Mouse (Mus musculus) thymus, adult 2 months (tissue): ENCODE data around the gene Ltbr. TPM values are rescaled to one million over a fixed set of nuclear protein-coding genes. Genes with fewer than 3 reads are reported as not detected.

Experiments
- DNase-seq: peaks from one replicate; pipeline ENCODE4 v3.0.0; 2021
- H3K27ac ChIP-seq: fragments of 200-500 bp; 2 replicates; pipeline ENCODE4 v1.5.1; 2012; ENCODE audit warnings: low read length, control low read depth; ENCODE audit not compliant: control insufficient read depth, insufficient read depth
- H3K27me3 ChIP-seq: fragments of 200-500 bp; 2 replicates; pipeline ENCODE4 v1.6.1; 2012; ENCODE audit warnings: mild to moderate bottlenecking, low read length, moderate library complexity, mixed read lengths; ENCODE audit not compliant: control insufficient read depth, insufficient read depth
- H3K36me3 ChIP-seq: fragments of 200-500 bp; 2 replicates; pipeline ENCODE4 v1.6.1; 2012; ENCODE audit warnings: mild to moderate bottlenecking, low read length, moderate library complexity; ENCODE audit not compliant: control insufficient read depth, insufficient read depth
- H3K4me1 ChIP-seq: fragments of 200-500 bp; replicated peaks from 2 replicates; pipeline ENCODE4 v1.6.1; 2012; ENCODE audit warnings: low read length; ENCODE audit not compliant: control insufficient read depth, insufficient read depth
- H3K4me3 ChIP-seq: fragments of 200-500 bp; 2 replicates; pipeline ENCODE4 v1.5.1; 2012; ENCODE audit warnings: mild to moderate bottlenecking, low read length, control low read depth, moderate library complexity; ENCODE audit not compliant: control insufficient read depth, insufficient read depth
- CTCF ChIP-seq: fragments of 200-500 bp; IDR thresholded peaks from 2 replicates; pipeline ENCODE4 v1.5.1; 2012; ENCODE audit warnings: mild to moderate bottlenecking, control low read depth, low read length, moderate library complexity, borderline replicate concordance; ENCODE audit not compliant: control insufficient read depth, poor library complexity, insufficient read depth; ENCODE audit errors: extremely low read depth
- POLR2A ChIP-seq: fragments of 200-500 bp; IDR thresholded peaks from 2 replicates; pipeline ENCODE4 v1.6.1; 2012; ENCODE audit warnings: mild to moderate bottlenecking, low read length, control low read depth, moderate library complexity; ENCODE audit not compliant: control insufficient read depth, poor library complexity, insufficient read depth; ENCODE audit errors: extremely low read depth
- WGBS: fragments of 180-500 bp; shearing (Covaris S2); methylation state at CpG from one replicate; pipeline ENCODE4 v1.1.7; 2018; 5-methylcytosine and 5-hydroxymethylcytosine counted together
- polyA plus RNA-seq: library from polyadenylated mRNA; depleted of rRNA; stranded (reverse); fragments of >200 nt; gene quantifications from 2 replicates; pipeline ENCODE4 v1.2.3, GENCODE M21; 2012

Gene Ltbr
- polyA plus RNA-seq, 1 experiment = 30.6 TPM

DNA sequence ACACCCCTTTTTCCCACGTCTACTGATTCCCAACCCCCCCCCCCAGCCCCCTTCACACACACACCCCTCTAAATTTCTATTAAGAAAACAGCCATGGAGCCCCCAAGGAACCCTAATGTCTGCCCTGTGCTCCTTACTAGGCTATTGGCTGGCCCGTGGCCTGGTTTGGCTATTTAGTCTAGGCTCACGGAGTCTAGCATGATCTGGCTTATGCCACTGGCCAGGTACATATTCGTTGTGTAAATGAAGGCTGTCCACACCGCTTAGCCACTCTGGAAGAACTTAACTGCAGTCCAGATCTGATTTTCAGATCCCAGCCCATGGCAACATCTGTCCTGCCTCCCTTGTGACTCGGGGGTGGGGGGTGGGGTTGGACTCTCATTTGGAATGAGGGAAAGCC, 1.1 kb upstream of the Ltbr start:
- Histone ChIP-seq H3K27ac (no peak overlapping the region), H3K4me3 (no peak overlapping the region), H3K27me3 (no peaks in the 10 kb centered on the region; the same call in 1 of the 2 replicates), H3K4me1 (peaks cover 13% of the 10 kb centered on the region), H3K36me3 (no peaks in the 10 kb centered on the region)
- no peak for DNase-seq
- TF ChIP-seq CTCF (no peak), POLR2A (no peak)
- WGBS = 87% methylated on average over 6 of the region's 6 CpGs

DNA sequence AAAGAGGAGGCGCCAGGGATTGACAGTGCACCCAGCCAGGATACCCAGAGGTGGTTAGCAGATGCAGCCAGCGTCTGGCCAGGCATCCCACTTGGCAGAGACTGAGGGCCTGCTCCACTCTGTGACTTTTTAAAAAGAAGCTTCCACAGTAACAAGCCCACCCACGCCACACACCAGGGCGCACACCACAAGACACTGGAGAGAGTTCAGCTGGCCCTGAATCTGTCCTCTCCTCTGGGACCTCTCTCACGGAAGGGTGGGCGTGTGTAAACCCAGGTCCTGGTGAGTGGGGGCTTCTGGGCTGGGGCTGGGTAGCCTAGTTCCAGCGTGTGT, 512 bp upstream of the Ltbr start:
- TF ChIP-seq POLR2A = no peak
- TF ChIP-seq CTCF = no peak

DNA sequence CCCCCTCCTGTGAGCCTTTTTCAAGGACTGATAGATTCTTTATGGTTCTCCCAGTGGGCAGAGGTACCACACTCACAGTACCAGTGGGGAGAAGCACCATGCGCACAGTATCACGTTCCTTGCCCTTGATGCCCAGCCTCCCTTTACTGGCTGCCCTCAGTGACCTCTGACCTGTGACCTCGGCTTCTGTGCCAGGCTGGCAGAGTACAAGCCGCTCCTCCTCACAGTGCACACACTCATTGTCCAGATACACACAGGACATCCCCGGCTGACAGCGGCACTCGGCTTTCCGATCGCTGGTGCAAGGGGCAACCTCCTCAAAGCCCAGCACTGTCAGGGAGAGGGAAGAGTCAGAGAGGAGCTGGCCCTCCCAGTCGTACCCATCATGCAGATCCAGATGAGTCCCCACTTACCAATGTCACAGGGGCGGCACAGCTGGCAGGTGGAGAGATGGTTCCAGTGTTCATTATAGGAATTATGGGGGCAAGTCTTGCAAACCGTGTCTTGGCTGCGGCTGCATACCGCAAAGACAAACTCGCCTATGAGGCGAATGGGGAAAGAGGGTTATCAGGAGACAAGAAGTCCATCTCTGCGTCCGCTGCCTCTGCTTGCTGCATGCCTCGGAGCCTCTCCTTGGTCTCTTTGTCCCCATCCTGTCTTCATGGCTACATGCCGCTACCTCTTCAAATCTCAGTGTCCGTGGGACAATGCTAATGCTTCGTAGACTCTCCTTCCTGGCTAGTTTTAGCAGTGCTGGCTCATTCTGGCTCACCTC, 917 bp downstream of the Ltbr start:
- 88% methylated on average over 22 of the region's 22 CpGs for WGBS
- H3K4me1 ChIP-seq = peaks cover 11% of the 10 kb centered on the region

More for the DNA sequence above, 512 bp upstream of the Ltbr start:
- H3K4me1 ChIP-seq = peaks cover 13% of the 10 kb centered on the region
- DNase-seq = no peak
- no peaks in the 10 kb centered on the region; the same call in 1 of the 2 replicates for H3K27me3 ChIP-seq
- 70% methylated on average over 7 of the region's 7 CpGs for WGBS
- peak overlapping the region; percentile 39; the same call in 1 of the 2 replicates for H3K4me3 ChIP-seq
- no peak overlapping the region for H3K27ac ChIP-seq
- H3K36me3 ChIP-seq = no peaks in the 10 kb centered on the region

DNA sequence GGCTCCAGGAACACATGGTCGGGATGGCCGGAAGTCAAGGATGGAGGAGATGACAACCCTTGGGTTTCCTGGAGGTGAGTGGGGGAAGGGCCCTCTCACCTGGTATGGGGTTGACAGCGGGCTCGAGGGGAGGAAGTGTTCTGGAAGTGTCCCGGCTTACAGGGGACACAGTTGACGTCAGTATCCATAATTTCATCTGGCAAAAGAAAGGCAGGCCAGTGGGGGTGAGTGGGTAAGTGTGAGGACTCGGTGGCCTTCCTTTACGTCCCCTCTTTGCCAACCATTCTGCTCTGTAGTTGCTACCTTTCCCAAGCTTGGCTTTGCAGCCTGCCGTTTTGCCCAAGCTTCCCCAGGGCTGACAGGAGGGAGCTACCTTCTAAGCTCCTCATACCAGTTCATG, 1.5 kb downstream of the Ltbr start:
- no peaks in the 10 kb centered on the region; the same call in 1 of the 2 replicates for H3K27me3 ChIP-seq
- no peak overlapping the region for H3K4me3 ChIP-seq
- DNase-seq = no peak
- 94% methylated on average over 9 of the region's 9 CpGs for WGBS
- no peaks in the 10 kb centered on the region for H3K36me3 ChIP-seq
- H3K4me1 ChIP-seq = peaks cover 10% of the 10 kb centered on the region
- TF ChIP-seq POLR2A (no peak), CTCF (no peak)
- H3K27ac ChIP-seq = no peak overlapping the region

More for the DNA sequence above, 917 bp downstream of the Ltbr start:
- no peak overlapping the region for H3K27ac ChIP-seq
- no peak for TF ChIP-seq POLR2A
- TF ChIP-seq CTCF = no peak
- no peak for DNase-seq
- peak overlapping the region; percentile 39 for H3K4me3 ChIP-seq
- H3K36me3 ChIP-seq = no peaks in the 10 kb centered on the region
- H3K27me3 ChIP-seq = no peaks in the 10 kb centered on the region; the same call in 1 of the 2 replicates

DNA sequence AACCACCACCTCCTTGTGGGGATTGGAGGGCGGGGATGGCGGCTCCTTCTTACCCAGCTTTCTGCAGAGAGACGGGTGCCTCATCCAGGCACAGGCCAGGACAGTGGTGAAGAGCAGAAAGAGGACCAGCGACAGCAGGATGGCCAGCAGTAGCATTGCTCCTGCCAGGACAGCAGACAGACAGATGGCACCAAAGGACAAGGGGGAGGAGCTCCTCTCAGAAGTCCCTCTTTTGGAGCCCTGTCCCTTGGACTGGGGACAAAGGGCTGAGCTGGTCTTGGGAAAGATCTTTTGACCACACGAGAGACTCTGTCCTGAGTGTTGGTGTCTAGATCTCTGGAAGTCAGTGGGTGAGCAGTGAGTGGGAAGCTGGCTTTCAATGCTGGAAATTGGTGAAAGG, 4.3 kb downstream of the Ltbr start:
- WGBS = 91% methylated on average over 5 of the region's 5 CpGs
- peaks cover 10% of the 10 kb centered on the region for H3K4me1 ChIP-seq
- H3K36me3 ChIP-seq = no peaks in the 10 kb centered on the region
- TF ChIP-seq CTCF (no peak), POLR2A (no peak)
- H3K27me3 ChIP-seq = no peaks in the 10 kb centered on the region; the same call in 1 of the 2 replicates
- H3K4me3 ChIP-seq = no peak overlapping the region
- DNase-seq = no peak
- H3K27ac ChIP-seq = no peak overlapping the region

DNA sequence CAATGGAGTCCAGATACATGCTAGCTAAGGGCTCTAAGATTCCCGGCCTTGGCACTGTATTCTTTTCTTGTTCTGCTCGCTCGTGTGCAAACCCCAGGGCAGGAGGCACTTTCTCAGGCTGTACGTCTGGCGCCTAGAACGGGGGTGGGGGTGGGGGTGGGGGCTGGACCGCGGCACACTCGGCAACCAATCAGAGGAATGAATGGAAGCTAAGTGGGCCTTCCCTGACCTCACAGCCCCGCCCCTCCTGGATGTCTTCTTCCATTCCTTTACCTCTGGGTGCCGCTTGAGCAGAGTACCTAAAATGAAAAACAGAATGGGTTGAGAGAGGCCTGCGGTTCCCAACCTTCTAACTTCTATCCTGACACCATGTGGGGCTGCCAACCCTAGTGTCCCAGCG, 4.8 kb downstream of the Ltbr start:
- Histone ChIP-seq H3K36me3 (no peaks in the 10 kb centered on the region), H3K27me3 (no peaks in the 10 kb centered on the region; the same call in 1 of the 2 replicates), H3K4me1 (peaks cover 6% of the 10 kb centered on the region), H3K27ac (no peak overlapping the region), H3K4me3 (no peak overlapping the region)
- TF ChIP-seq CTCF (no peak), POLR2A (no peak)
- DNase-seq = no peak
- 94% methylated on average over 13 of the region's 13 CpGs for WGBS

DNA sequence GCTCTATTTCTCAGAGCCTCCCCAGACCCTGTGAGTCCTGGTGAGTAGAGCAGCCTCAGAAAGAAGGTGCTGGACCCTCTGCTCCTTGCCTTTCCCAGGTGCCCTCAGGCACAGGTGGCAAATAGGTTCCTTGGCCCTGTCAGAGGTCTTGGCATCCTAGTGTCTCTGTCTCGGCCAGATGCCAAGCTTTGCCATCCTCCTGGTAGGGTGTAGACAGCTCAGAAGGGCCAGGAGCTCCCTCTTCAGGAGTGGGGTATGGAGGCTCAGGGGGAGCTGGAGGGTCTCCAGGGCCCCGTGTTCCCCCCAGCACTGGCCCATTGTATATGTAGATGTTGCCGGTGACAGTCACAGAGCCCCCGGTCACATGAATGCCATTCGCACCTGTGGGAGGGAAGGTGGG, 6.6 kb downstream of the Ltbr start:
- 96% methylated on average over 5 of the region's 5 CpGs for WGBS
- no peak overlapping the region for H3K4me3 ChIP-seq
- peaks cover 2% of the 10 kb centered on the region; the same call in 1 of the 2 replicates for H3K4me1 ChIP-seq
- TF ChIP-seq CTCF = no peak
- no peak for TF ChIP-seq POLR2A
- no peak overlapping the region for H3K27ac ChIP-seq
- no peaks in the 10 kb centered on the region for H3K36me3 ChIP-seq
- no peak for DNase-seq
- H3K27me3 ChIP-seq = no peaks in the 10 kb centered on the region
